Mouse (Mus musculus) mesoderm, embryonic 11.5 days (tissue): ENCODE results near the gene Myd88.
"Not testable (repeated sequence)": the region's sequence is repeated elsewhere in the genome, so short reads cannot be mapped to it uniquely, and the experiment has no call there.

ENCODE experiments used
- DNase-seq: peaks from one replicate; pipeline ENCODE4 v3.0.0-alpha.2; 2012; ENCODE audit warnings: low read depth, low spot score

The Myd88 gene

DNA sequence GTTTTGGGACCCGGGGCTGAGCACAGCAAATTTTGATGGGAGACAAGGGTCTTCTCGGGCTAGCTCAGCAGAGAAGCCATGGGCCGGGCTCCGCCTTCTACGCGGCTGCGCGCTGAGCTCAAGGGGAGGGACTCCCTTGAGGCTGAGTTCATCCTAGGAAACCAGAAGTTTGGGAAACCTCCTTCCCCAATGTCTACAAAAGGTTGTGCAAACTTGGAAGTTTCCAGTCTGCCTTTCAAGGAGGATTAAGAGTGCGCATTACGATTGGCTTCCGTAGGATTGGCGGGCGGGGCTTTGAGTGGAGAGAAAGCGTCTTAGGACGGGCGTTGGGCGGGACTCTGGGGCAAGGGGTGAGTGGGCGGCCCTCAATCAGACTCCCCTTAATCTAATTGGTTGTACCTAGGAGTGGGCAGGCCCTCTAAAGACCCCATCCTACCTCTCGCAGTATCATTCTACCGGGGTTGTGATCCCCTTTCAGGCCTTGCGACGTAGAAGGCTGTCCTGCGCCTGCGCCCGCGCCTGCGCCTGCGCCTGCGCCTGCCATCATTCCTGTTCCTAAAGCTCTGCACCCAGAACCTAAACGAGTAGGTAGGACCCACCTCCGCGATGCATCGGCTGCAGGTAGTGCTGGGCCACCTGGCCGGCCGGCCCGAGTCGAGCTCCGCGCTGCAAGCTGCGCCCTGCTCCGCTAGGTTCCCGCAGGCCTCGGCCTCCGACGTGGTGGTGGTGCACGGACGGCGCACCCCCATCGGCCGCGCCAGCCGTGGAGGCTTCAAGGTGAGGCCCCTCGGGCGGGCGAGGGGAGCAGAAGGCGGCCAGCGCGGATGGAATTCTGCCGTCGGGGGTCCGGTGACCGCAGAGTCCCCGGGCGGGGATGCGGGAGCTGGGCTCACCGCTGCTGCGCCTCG lies at the start of gene Myd88:
Gene Myd88, minus strand, starts transcription at position 503 of the 908 bp plus-strand sequence.
- peak; percentile 95 for DNase-seq

DNA sequence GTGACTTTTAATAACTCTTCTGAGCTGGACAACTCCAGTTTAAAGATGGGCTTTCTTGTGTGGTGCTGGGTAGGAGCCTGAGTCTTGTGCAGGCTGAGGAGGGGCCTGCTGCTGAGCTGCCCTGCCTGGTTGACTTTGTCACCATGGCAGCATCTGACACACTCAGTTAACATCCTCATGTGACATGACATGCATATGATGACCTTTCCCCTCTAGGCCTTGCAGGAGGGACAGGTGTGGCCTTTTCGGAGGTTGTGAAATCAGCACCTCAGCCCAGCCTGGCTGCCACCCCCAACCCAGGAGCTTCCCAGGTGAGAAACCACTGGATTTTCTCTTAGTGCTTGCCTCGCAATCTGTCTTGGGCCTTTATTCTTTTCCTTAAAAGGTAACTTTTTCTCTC lies 49.0 kb upstream of the Myd88 start:
- no peak for DNase-seq

DNA sequence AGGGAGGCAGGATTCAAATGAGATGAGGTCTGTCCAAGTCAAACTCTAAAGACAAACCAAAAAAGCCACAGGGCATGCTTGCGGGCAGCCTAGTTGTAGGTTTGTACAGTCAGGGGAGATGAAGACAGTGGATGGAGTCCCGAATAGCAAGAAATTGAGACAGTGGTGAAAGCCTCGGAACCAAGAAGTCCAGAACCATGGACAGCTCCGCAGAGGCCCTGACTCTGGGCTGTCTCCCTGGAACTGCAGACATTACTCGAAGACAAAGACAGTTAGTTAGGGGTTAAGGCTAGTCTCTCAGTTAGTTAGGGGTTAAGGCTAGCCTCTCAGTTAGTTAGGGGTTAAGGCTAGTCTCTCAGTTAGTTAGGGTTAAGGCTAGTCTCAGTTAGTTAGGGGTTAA lies 47.7 kb upstream of the Myd88 start:
- peak; percentile 63 for DNase-seq

DNA sequence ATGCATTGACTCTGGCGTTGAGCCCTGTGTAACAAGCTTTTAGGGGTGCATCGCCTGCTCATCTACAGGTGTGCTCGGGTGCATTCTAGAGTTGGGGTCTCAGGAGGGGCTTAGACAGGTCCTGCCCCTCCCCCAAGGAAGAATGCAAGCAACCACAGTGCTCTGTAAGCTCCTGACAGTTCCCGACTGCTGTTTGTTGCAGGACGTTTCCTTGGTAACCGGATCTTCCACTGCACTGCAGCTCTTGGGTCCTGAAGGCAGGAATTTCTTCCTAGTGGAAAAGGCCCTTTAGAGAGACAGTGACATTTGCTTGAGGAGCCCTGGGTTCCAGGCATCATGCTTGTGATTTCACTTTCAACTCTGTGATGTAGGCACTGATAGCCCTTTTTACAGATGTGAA lies 41.4 kb upstream of the Myd88 start:
- DNase-seq: no peak

DNA sequence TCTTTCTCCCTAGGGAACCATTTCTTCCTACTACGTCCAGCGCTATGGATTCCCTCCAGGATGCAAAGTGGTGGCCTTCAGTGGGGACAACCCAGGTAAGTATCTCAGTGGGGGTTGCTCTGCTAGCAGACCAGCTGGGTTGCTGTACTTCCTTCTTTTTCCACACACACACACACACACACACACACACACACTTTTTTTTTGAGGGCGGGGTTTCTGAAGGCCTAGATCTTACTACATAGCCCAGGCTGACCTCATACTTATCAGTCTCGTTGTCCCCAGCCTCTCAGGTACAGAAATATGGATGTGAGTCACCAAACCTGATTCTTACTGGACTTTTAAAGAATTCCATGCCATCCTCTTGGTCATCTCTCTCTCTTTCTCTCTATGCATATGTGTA lies 37.0 kb upstream of the Myd88 start:
- no peak for DNase-seq

DNA sequence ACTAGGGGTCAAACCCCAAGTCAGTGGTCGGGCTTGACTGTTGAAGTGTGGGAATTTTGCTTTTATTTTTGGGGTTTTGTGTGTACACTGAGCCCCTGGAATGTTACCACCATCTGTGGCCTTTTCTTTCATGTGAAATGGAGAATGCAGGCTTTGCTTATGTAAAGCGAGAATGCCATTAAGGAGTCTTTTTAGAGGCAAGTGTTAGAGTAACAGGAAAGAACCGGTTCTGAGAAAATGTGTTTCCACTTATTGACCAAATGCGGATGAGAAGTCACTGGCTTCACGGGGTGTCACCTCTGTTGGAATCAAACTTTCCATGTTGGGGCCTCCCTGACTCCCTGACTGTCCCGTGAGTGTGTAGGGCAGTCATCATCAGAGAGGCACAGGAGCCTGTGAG lies 34.3 kb upstream of the Myd88 start:
- peak; percentile 14 for DNase-seq

DNA sequence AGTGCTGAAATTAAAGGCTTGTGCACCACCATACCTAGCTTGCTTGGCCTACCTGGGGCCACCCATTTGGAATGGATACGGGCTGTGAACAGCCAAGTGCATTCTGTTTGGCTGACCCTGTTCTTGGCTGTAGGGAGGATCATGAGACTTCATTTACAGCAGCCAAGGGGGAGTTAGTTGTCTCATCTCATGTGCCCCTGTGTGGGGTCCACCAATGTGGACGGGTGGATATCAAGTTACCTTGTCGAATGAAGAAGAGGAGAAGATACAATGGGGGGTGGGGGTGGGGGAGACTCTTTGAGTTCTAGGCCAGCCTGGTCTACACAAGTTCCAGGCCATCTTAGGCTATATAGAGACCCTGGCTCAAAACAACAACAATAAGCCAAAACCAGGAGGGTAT lies 33.8 kb upstream of the Myd88 start:
- no peak for DNase-seq

DNA sequence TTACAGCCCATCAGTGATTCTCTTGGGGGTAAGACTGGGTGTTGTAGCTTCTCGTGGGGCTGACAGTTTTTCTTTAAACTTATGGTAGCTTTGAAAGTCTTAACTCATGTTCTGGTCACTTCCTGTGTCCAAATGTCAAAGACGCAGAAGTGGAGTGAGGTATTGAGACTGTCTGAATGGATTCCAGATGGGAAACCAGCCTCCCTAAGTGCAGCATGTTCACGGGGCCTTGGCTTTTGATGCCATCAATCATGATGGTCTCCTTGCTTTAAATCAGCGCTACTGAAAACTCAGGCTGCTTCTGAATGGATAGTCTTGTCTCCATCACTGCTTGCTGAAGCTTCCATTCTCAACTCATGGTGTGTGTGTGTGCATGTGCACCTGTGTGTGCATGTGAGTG lies 30.0 kb upstream of the Myd88 start:
- DNase-seq: peak; percentile 61

DNA sequence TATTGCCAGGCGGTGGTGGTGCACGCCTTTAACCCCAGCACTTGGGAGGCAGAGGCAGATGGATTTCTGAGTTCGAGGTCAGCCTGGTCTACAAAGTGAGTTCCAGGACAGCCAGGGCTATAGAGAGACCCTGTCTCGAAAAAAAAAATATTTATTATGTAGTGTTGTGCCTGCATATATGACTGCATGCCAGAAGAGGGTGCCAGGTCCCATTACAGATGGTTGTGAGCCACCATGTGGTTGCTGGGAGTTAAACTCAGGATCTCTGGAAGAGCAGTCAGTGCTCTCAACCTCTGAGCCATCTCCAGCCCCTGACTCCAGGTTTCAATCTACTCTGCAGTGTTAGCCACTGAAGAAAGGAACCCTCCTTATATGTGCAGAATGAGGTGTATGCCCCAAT lies 29.6 kb upstream of the Myd88 start:
- not testable (repeated sequence) for DNase-seq

DNA sequence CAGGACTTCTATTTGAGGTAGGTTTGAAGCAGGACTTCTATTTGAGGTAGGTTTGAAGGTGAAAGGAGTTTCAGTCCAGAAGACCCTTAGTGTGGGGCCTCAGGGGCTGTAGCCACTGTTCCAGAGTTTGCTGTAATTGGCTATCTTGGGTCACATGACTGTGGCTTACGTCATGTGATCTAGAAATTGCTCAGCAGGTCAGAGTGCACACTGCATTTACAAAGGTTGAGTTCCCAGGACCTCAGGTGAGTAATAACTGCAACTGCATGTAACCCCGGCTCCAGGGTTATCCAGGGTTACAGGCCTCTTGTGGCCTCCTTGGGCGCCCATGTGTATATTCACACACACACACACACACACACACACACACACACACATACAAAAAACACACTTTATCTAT lies 27.2 kb upstream of the Myd88 start:
- DNase-seq: no peak

DNA sequence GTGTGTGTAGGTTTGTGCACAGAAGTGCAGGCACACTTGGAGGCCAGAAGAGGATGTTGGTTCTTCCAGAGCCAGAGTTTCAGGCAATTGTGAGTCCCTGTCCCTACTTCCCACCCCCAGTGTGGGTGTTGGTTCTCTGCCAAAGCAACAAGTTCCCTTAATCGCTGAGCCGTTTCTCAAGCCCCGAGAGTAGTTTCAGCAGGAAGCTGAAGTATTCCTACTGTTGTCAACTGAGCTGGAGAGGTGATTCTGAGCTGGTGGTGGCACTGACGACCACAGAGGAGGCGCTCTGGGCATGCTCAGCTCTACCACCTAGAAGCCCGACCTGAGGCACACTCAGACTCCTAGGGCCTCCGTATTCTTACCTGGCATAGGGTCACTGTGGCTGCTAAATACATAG lies 24.1 kb upstream of the Myd88 start, which contains the start of gene Slc22a14:
Gene Slc22a14, minus strand, starts transcription at position 270 of the 400 bp plus-strand sequence.
- DNase-seq: no peak

DNA sequence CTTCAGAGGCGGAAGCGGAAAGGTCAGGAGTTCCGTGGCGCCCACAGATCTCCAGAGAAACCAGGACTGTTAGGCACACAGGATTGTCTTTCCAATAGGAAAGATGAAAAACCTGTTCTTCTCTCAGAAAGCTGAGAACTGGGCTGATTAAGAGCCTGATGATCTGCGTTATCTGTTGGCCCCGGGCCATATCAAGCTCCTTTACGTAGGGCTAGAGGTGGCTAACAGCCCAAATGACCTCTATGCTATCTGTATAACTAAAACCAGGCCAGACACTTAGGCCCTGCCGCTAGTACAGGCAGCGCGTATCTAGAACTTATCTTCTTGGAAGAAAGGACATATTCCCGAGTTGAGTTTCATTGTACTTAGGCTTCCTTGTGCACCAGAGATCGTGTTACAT lies 22.0 kb upstream of the Myd88 start:
- no peak for DNase-seq

DNA sequence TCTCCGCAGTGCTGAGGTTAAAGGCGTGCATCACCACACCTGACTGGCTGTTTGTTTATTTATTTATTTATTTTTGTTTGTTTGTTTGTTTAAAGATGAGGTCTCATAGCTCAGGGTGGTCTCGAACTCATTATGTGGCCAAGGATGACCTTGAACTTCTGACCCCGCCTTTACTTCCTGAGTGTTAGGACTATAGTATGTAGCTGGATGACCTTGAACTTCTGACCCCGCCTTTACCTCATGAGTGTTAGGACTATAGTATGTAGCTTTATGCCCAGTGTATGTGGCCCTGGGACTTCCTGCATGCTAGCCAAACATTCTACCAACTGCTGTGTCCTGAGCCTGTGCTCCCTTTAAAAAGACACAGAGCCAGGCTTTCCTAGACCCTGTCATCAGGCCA lies 20.2 kb upstream of the Myd88 start:
- no peak for DNase-seq

DNA sequence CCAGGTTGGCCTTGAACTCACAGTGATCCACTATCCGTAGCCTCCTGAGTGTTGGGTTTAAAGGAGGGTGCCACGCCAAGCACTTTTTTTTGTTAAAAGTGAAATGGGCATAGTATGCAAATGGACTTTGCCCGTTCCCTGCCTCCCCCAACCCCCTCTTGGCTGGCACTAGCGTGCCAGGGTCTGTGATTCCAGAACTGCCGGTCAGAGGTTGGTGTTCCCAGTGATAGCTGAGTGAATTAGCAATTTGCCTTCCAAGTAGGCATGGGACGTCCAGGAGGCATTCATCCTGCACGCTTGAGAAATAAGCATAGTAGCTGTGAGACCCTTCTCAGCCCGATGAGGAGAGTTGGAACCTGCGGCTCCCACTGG lies 16.8 kb upstream of the Myd88 start:
- no peak for DNase-seq

DNA sequence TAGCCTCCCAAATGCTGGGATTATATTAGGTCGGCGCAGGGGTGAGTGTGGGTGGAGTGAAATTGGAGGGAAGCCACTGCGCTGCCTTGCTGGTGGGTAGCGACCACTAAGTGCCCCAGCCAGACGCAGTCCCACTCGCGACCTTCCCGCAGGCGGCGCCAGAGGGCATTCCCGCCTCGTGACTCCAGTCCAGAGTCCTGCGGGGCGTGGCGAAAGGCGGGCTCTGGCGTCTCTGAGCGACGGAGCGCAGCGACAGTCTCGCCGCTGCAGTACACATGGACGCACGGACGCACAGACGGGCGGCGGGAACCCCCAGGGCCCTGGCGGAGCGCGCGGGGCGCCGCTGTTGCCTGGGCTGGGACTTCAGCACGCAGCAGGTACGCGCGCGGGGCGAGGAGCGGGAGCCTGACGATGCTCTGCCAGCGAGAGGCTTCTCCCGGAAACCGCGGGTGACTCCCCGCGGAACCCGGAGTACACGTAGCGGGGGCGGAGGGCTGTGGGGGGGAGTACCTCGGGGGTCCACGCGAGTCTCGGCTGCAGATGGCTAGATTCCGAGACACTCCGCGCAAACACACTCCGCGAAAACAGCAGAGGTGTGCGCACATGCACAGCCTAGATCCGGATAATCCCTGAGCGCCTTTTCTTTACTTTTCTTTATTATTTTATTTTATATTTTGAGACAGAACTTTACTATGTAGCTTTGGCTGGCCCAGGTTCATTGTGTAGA lies 16.3 kb upstream of the Myd88 start, which contains the start of gene Xylb:
Gene Xylb, plus strand, starts transcription at position 51 of the 727 bp plus-strand sequence.
- peak; percentile 87 for DNase-seq

DNA sequence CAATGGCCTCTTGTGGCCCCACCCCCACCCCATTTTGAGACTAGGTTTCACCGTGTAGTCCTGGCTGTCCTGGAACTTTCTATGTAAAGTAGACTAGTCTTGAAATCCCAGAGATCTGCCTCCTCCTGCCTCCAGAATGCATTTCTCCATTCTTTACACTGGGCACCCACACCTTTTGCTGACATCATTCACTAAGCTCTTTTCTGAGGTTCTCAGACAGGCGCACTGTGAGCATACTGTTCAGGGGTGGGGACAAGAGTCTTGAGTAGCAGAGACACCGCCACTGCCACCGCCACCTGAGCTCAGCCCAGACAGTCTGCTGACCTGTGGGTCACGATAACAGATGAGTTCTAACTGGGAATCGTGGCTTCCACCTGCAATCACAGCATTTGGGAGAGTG lies 14.7 kb upstream of the Myd88 start:
- DNase-seq: no peak

DNA sequence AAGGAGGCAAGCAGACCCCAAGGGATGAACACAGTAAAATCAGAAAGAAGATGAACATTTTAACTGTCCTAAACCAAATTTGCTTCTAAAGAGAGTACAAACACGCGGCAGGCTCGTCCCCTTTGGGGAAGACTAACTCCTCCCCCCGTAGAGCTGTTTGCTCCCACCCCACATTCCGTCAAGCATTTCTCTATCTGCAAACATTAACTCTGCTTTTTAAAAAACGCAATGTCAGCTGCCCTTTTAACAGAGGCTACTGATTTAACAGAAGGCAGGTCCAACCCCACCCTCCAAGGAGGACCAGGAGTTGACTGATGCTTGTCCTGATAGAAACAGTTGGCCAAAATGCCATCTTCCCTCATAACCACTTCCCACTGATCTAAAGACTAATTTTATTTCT lies 12.7 kb upstream of the Myd88 start:
- no peak for DNase-seq

DNA sequence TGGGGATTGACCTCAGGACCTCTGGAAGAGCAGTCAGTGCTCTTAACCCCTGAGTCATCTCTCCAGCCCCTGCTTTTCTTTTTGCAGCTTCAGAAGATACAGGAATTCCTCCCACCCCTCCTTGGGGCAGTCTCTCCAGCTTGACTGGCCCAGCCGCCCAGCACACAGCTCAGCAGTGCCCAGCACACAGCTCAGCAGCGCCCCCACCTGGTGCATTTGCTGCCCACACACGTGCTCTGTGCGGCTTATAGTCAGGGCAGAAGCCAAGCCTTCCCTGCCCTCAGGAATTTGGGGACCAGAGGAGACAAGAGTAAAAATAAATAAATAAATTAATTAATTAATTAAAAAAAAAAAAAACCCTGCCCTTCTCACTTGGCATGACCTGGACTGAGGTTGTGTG lies 10.8 kb upstream of the Myd88 start:
- peak; percentile 77 for DNase-seq

DNA sequence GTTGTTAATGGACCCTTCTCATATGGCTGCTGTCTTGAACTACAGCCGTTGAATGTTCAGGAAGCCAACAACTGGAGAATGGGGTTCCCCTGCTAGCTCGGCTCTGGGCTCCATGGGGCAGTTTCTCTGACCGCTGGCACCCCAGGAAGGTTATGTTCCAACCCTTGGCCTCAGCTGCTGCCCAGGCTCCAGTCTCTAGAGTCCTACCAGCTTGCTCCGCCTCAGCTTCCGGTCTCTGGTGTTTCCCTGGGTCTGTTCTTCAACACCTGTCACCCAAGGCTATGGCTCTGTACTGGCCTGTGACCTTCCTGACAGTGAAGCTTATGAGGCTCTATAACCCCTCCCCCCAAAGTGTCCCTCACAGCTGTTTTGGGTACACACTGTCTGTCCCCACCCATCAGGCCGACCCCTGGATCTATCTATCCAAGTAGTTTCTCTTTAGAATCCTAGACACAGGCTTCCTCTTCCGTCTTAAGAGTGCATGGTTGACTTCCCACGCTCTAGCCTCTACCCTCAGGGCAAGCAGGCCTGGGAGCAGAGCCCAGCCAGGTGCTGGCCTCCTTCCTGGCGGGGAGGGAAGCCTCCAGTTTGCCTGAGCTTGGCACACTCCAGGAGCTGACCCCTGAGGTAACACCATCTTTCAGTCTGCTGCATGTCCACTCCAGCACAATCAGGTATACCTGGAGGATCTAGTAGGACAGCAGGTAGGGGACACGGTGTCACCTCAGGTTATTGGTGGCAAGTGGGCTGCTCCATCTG lies 9.9 kb upstream of the Myd88 start:
- DNase-seq: no peak

DNA sequence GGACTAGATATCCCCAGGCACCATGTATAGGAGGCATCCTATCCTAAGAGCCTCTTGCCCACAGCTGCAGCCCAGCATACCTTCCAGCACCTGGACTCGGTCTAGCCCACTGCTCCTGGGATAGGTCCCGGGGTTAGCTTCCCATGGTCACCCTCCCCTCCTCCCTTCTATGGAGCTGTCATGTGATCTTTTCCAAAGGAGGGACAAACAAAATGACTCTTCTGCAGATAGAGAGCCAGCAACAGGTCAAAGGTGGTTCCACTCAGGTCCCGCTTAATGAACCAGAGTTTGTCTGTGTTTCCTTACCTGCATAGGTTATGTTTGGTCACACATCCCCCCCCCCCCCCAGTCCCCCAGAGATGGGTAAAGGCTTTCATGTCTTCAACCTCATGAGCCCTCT lies 9.3 kb upstream of the Myd88 start:
- no peak for DNase-seq

DNA sequence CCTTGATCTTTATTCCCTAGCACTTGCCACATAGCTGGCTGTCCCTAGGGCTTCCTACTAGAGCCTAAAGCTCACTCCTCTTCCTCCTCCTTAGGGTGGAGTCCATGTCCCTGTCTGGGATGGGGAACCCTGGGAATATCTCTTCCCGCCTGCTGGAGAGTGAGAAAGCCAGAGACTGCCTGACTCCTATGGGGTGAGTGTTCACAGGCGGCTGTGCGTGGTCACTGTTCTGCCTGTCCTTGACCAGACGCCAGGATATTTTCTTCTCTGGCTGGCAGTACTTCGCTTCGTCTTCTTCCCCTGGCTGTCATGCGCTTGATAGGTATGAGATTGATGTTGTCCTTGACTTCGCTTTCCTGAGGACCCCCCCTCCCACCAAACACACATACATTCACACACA lies 5.2 kb upstream of the Myd88 start:
- no peak for DNase-seq

DNA sequence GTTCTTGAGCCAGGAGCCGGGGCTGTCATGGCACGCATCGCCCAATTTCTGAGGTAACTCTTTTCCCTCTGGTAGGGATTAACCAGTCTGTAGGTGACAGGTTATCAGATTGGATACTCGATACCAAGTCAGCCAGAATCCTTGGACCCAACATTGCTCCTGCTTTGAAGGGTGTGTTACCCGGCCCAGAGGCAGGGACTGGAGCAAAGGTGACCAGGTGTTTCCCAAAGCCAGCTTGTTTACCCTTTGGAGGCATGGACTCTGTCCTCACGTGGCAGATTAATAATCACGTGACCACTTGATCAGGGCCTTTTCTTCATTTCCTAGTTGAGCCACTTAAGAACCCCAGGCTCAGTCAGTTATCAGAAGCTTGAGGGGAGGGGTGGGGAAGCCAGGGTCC lies 1.5 kb upstream of the Myd88 start:
- no peak for DNase-seq
